Mouse (Mus musculus) midbrain, embryonic 16.5 days (tissue): ENCODE measurements at regions not wholly inside any gene's neighbourhood (a gene's known extent, or its start where the extent isn't known, plus 50 kb on each side); places are given as distances from the start of the nearest gene placed in this dataset.

Experiments used
- ATAC-seq: fragments of 200-750 bp; cut with Nextera tagmentation; 2 replicates; pipeline ENCODE4 v1.8.0; 2017; ENCODE audit warnings: moderate TSS enrichment
- H3K27ac ChIP-seq: fragments of 300-500 bp; sonication (generic); 2 replicates; pipeline ENCODE4 v1.5.1; 2014; ENCODE audit warnings: mild to moderate bottlenecking, low read length, mixed read lengths
- H3K27me3 ChIP-seq: fragments of 300-500 bp; sonication (generic); 2 replicates; pipeline ENCODE4 v1.6.1; 2014; ENCODE audit warnings: low read depth, low read length, mixed read lengths; ENCODE audit not compliant: control insufficient read depth, insufficient read depth
- H3K36me3 ChIP-seq: fragments of 300-500 bp; sonication (generic); 2 replicates; pipeline ENCODE4 v1.6.1; 2014; ENCODE audit warnings: mild to moderate bottlenecking, low read length, moderate library complexity, mixed read lengths; ENCODE audit not compliant: control insufficient read depth, insufficient read depth
- H3K4me1 ChIP-seq: fragments of 300-500 bp; sonication (generic); 2 replicates; pipeline ENCODE4 v1.6.1; 2014; ENCODE audit warnings: mild to moderate bottlenecking, low read length, mixed read lengths; ENCODE audit not compliant: control insufficient read depth, insufficient read depth
- H3K4me2 ChIP-seq: fragments of 300-500 bp; sonication (generic); 2 replicates; pipeline ENCODE4 v1.6.1; 2014; ENCODE audit warnings: mild to moderate bottlenecking, low read length, mixed read lengths
- H3K4me3 ChIP-seq: fragments of 300-500 bp; sonication (generic); 2 replicates; pipeline ENCODE4 v1.5.1; 2014; ENCODE audit warnings: low read depth, mild to moderate bottlenecking, low read length, moderate library complexity, mixed read lengths
- H3K9ac ChIP-seq: fragments of 300-500 bp; sonication (generic); 2 replicates; pipeline ENCODE4 v1.6.1; 2014; ENCODE audit warnings: low read depth, low read length, mixed read lengths
- H3K9me3 ChIP-seq: fragments of 300-500 bp; sonication (generic); replicated peaks from 2 replicates; pipeline ENCODE4 v1.6.1; 2014; ENCODE audit warnings: mild to moderate bottlenecking, low read length, mixed read lengths; ENCODE audit not compliant: control insufficient read depth, poor library complexity, severe bottlenecking
- WGBS: fragments of 180-500 bp; shearing (Covaris S2); extraction: QIAGEN DNeasy Blood & Tissue Kit; methylation state at CpG from one replicate; pipeline ENCODE4 v1.1.7; 2014; 5-methylcytosine and 5-hydroxymethylcytosine counted together

- Histone ChIP-seq H3K27ac (no peak overlapping the region), H3K36me3 (no peaks in the 10 kb centered on the region), H3K4me1 (no peaks in the 10 kb centered on the region), H3K9me3 (no peaks in the 10 kb centered on the region), H3K4me2 (no peak overlapping the region), H3K9ac (no peak overlapping the region), H3K4me3 (no peak overlapping the region), H3K27me3 (no peaks in the 10 kb centered on the region)
- ATAC-seq: no peak
- WGBS: 80% methylated on average over 9 of the region's 9 CpGs
Observed at GRCm38 (mm10) chr12:50158143-50158542, 490.8 kb downstream of the Prkd1 start.

- Histone ChIP-seq H3K36me3 (no peaks in the 10 kb centered on the region), H3K4me2 (no peak overlapping the region), H3K9ac (no peak overlapping the region), H3K4me1 (no peaks in the 10 kb centered on the region; the same call in 1 of the 2 replicates), H3K27ac (no peak overlapping the region), H3K27me3 (no peaks in the 10 kb centered on the region), H3K9me3 (no peaks in the 10 kb centered on the region), H3K4me3 (no peak overlapping the region)
- WGBS: 20% methylated on average over 1 of the region's 1 CpGs
- ATAC-seq: no peak
Observed at GRCm38 (mm10) chr12:50187332-50187731, 461.6 kb downstream of the Prkd1 start.

GRCm38 (mm10) chr12:50190892-50191539 lies 457.9 kb downstream of the Prkd1 start:
- Histone ChIP-seq H3K27me3 (no peaks in the 10 kb centered on the region), H3K9ac (no peak overlapping the region), H3K4me2 (no peak overlapping the region), H3K4me1 (no peaks in the 10 kb centered on the region; the same call in 1 of the 2 replicates), H3K4me3 (no peak overlapping the region), H3K36me3 (no peaks in the 10 kb centered on the region), H3K27ac (no peak overlapping the region), H3K9me3 (no peaks in the 10 kb centered on the region)
- ATAC-seq: peak; percentile 51

- no peaks in the 10 kb centered on the region for H3K36me3 ChIP-seq
- H3K9me3 ChIP-seq: no peaks in the 10 kb centered on the region
- H3K9ac ChIP-seq: no peak overlapping the region
- no peak overlapping the region for H3K27ac ChIP-seq
- H3K4me1 ChIP-seq: no peaks in the 10 kb centered on the region; the same call in 1 of the 2 replicates
- ATAC-seq: no peak
- H3K4me2 ChIP-seq: no peak overlapping the region
- WGBS: 64% methylated on average over 11 of the region's 11 CpGs
- no peaks in the 10 kb centered on the region for H3K27me3 ChIP-seq
- no peak overlapping the region for H3K4me3 ChIP-seq
Observed at GRCm38 (mm10) chr12:50191733-50192612, 456.9 kb downstream of the Prkd1 start.

- Histone ChIP-seq H3K4me1 (no peaks in the 10 kb centered on the region; the same call in 1 of the 2 replicates), H3K9ac (no peak overlapping the region), H3K4me3 (no peak overlapping the region), H3K9me3 (no peaks in the 10 kb centered on the region), H3K27me3 (no peaks in the 10 kb centered on the region), H3K4me2 (no peak overlapping the region), H3K27ac (no peak overlapping the region), H3K36me3 (no peaks in the 10 kb centered on the region)
- no peak for ATAC-seq
- 65% methylated on average over 3 of the region's 3 CpGs for WGBS
Observed at GRCm38 (mm10) chr12:50193501-50193900, 455.4 kb downstream of the Prkd1 start.

- H3K27me3 ChIP-seq: no peaks in the 10 kb centered on the region
- no peak for ATAC-seq
- no peak overlapping the region for H3K4me2 ChIP-seq
- H3K4me1 ChIP-seq: no peaks in the 10 kb centered on the region; the same call in 1 of the 2 replicates
- H3K36me3 ChIP-seq: no peaks in the 10 kb centered on the region
- no peak overlapping the region for H3K4me3 ChIP-seq
- no peak overlapping the region for H3K27ac ChIP-seq
- H3K9ac ChIP-seq: no peak overlapping the region
- H3K9me3 ChIP-seq: no peaks in the 10 kb centered on the region
Observed at GRCm38 (mm10) chr12:50194714-50195113, 454.2 kb downstream of the Prkd1 start.

GRCm38 (mm10) chr12:50196339-50196738 lies 452.6 kb downstream of the Prkd1 start:
- H3K4me3 ChIP-seq: no peak overlapping the region
- no peaks in the 10 kb centered on the region for H3K9me3 ChIP-seq
- H3K9ac ChIP-seq: no peak overlapping the region
- no peak for ATAC-seq
- H3K4me1 ChIP-seq: no peaks in the 10 kb centered on the region; the same call in 1 of the 2 replicates
- H3K27me3 ChIP-seq: no peaks in the 10 kb centered on the region
- H3K4me2 ChIP-seq: no peak overlapping the region
- no peaks in the 10 kb centered on the region for H3K36me3 ChIP-seq
- WGBS: 59% methylated on average over 2 of the region's 2 CpGs
- no peak overlapping the region for H3K27ac ChIP-seq

GRCm38 (mm10) chr12:50241139-50241538 lies 407.8 kb downstream of the Prkd1 start:
- no peak overlapping the region for H3K4me2 ChIP-seq
- no peak overlapping the region for H3K4me3 ChIP-seq
- 90% methylated on average over 1 of the region's 1 CpGs for WGBS
- no peak overlapping the region for H3K9ac ChIP-seq
- H3K36me3 ChIP-seq: no peaks in the 10 kb centered on the region
- no peaks in the 10 kb centered on the region for H3K27me3 ChIP-seq
- no peaks in the 10 kb centered on the region for H3K9me3 ChIP-seq
- no peak for ATAC-seq
- H3K4me1 ChIP-seq: no peaks in the 10 kb centered on the region
- no peak overlapping the region for H3K27ac ChIP-seq

- H3K9ac ChIP-seq: no peak overlapping the region
Observed at GRCm38 (mm10) chr12:50258901-50259300, 390.0 kb downstream of the Prkd1 start.

More at GRCm38 (mm10) chr12:50258901-50259300, 390.0 kb downstream of the Prkd1 start:
- Histone ChIP-seq H3K36me3 (no peaks in the 10 kb centered on the region), H3K4me3 (no peak overlapping the region), H3K27ac (no peak overlapping the region), H3K27me3 (no peaks in the 10 kb centered on the region), H3K9me3 (no peaks in the 10 kb centered on the region), H3K4me1 (no peaks in the 10 kb centered on the region), H3K4me2 (no peak overlapping the region)
- no peak for ATAC-seq
- WGBS: 80% methylated on average over 4 of the region's 4 CpGs
